Mouse (Mus musculus) midbrain, embryonic 10.5 days (tissue): Measurements from ENCODE around the gene Zup1. TPM values are rescaled to one million over a fixed set of nuclear protein-coding genes. Genes with fewer than 3 reads are reported as not detected.
"Not testable (repeated sequence)": the region's sequence is repeated elsewhere in the genome, so short reads cannot be mapped to it uniquely, and the experiment has no call there.

ENCODE experiments used
- DNase-seq: peaks from one replicate; pipeline ENCODE4 v3.0.0-alpha.2; 2017; ENCODE audit warnings: low spot score
- H3K27ac ChIP-seq: fragments of 300-500 bp; sonication (generic); replicated peaks from 2 replicates; pipeline ENCODE4 v1.5.1; 2016; ENCODE audit warnings: mild to moderate bottlenecking
- H3K27me3 ChIP-seq: fragments of 300-500 bp; sonication (generic); 2 replicates; pipeline ENCODE4 v1.6.1; 2016; ENCODE audit warnings: low read depth, mild to moderate bottlenecking; ENCODE audit not compliant: poor library complexity, severe bottlenecking
- H3K36me3 ChIP-seq: fragments of 300-500 bp; sonication (generic); 2 replicates; pipeline ENCODE4 v1.6.1; 2016; ENCODE audit warnings: mild to moderate bottlenecking, moderate library complexity
- H3K4me1 ChIP-seq: fragments of 300-500 bp; sonication (generic); 2 replicates; pipeline ENCODE4 v1.6.1; 2016
- H3K4me3 ChIP-seq: fragments of 300-500 bp; sonication (generic); 2 replicates; pipeline ENCODE4 v1.5.1; 2016; ENCODE audit warnings: mild to moderate bottlenecking, moderate library complexity
- H3K9me3 ChIP-seq: fragments of 300-500 bp; sonication (generic); replicated peaks from 2 replicates; pipeline ENCODE4 v1.6.1; 2016; ENCODE audit warnings: mild to moderate bottlenecking
- WGBS: fragments of 180-500 bp; shearing (Covaris S2); methylation state at CpG from one replicate; pipeline ENCODE4 v1.1.7; 2016; 5-methylcytosine and 5-hydroxymethylcytosine counted together
- polyA plus RNA-seq: library from polyadenylated mRNA; unstranded; fragments of >200 nt; fragmentation: Nextera tagmentation; extraction: Ambion mirVana; gene quantifications from 2 replicates; pipeline ENCODE4 v1.2.1, GENCODE M21; 2016

The Zup1 gene
- 21.1 and 25.0 TPM in 2 replicates for polyA plus RNA-seq

- Histone ChIP-seq H3K4me1 (peaks cover 17% of the 10 kb centered on the region), H3K36me3 (peaks cover 22% of the 10 kb centered on the region), H3K27me3 (no peaks in the 10 kb centered on the region), H3K27ac (peak within 1 kb of the TSS; percentile 95), H3K9me3 (no peaks in the 10 kb centered on the region), H3K4me3 (peak within 1 kb of the TSS; percentile 87)
- peak; percentile 85 for DNase-seq
- WGBS = 5% methylated on average over 42 of the region's 42 CpGs
Measured at GRCm38 (mm10) chr10:33950803-33951583, at the start of gene Zup1. Zup1 (minus strand) TSS chr10:33951269.

DNA sequence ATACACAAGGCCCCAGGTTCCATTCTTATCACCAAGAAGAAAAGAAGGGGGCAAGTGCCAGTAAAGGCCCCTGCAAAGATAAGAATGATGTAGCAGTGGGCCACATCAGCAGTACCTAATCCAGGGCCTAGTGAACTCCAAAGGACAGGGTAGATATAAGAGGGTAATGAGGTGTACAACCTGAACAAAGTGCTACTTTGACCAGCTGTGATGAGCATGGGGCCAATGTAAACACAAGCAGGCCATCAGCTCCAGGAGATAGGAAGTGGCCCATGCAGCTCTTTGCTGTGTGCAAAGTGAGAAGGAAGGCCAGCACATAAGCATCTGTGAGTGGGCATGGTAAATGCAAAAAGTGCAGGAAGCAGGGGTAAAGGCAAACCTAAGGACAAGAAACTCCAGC, 47.3 kb upstream of the Zup1 start:
- no peak overlapping the region for H3K4me3 ChIP-seq
- H3K9me3 ChIP-seq = no peaks in the 10 kb centered on the region
- no peaks in the 10 kb centered on the region for H3K4me1 ChIP-seq
- H3K36me3 ChIP-seq = peaks cover 95% of the 10 kb centered on the region
- H3K27me3 ChIP-seq = no peaks in the 10 kb centered on the region
- no peak overlapping the region for H3K27ac ChIP-seq
- DNase-seq = no peak

DNA sequence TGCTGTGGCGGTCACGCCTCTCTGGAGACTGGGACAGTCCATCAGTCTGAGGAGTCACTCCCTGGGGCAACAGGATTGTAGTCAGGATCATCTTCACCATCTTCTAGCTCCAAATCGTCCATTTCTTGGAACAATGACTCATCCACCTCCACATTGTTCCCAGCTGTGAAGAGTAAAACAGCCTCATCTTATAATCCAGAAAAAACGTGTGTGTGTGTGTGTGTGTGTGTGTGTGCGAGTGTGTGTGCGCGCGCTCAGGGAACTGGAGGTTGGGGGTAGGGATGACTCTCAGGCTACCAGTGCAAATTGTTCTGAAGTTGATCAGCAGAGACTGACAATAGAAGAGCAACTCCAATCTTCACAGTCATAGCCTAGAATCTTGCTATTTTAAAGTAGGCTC, 45.6 kb upstream of the Zup1 start:
- 89% methylated on average over 6 of the region's 8 CpGs for WGBS

DNA sequence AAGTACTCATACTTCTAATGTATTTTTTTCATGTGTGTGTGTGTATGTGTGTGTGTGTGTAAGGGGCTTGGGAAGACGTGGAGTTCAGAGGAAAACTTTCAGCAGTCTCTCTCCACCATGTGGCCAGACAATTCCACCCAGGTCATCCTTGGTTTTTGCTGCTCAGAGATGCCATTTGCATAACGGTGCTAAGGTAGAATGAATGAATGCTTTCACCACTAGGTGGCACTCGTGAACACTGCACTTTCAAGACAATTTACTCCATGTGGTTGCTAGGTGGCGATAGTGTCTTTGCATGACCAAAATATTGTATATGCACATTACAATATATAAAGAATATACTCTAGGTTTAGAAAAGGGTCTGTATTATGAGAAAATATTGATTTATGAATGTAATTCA, 35.7 kb upstream of the Zup1 start:
- Histone ChIP-seq H3K4me1 (no peaks in the 10 kb centered on the region), H3K9me3 (no peaks in the 10 kb centered on the region), H3K4me3 (no peak overlapping the region), H3K27ac (no peak overlapping the region), H3K27me3 (no peaks in the 10 kb centered on the region), H3K36me3 (peaks cover 17% of the 10 kb centered on the region)
- peak; percentile 47 for DNase-seq
- WGBS = 29% methylated on average over 4 of the region's 4 CpGs

More for the DNA sequence above, 45.6 kb upstream of the Zup1 start:
- not testable (repeated sequence) for DNase-seq, H3K4me1 ChIP-seq, H3K27me3 ChIP-seq, H3K27ac ChIP-seq, H3K4me3 ChIP-seq, H3K9me3 ChIP-seq
- peaks cover 95% of the 10 kb centered on the region for H3K36me3 ChIP-seq

DNA sequence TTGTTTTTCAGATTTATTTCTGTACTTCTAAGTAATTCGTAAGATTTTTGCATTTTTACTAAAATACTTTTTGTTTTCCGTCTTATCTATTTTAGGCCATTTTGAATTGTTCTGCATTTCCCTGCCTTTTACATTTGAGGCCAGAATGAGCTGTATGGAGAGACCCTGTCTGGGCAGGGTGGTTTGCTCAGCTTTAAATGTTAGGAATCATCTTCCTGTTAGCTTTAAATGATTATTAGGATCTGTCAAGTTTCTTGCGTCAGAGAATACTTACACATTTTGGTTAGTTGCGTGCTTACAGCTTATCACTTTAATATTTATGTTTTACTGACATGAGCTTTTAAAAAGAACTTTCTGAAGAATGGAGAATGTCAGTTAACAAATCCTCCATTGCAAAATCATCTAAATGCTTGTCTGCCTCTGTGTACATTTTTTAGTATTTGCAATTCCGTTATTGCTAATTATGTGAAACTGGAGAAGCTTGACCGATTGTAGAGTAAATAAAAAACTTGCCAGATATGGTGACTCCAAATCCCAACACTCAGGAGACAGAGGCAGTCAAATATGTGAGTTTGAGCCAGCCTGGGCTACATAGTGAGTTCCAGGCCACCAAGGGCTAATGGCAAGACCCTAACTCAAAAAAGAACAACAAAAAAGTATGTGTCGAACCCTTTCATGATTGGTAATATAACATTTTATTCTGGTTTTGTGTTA, 23.9 kb upstream of the Zup1 start:
- 96% methylated on average over 7 of the region's 7 CpGs for WGBS
- Histone ChIP-seq H3K27ac (no peak overlapping the region), H3K9me3 (peaks cover 10% of the 10 kb centered on the region), H3K27me3 (no peaks in the 10 kb centered on the region), H3K36me3 (peaks cover 7% of the 10 kb centered on the region; the same call in 1 of the 2 replicates), H3K4me1 (no peaks in the 10 kb centered on the region), H3K4me3 (no peak overlapping the region)
- no peak for DNase-seq

- H3K9me3 ChIP-seq = no peaks in the 10 kb centered on the region
- no peaks in the 10 kb centered on the region for H3K27me3 ChIP-seq
- no peak for DNase-seq
- no peak overlapping the region for H3K27ac ChIP-seq
- H3K4me3 ChIP-seq = no peak overlapping the region
- WGBS = 81% methylated on average over 3 of the region's 3 CpGs
- peaks cover 17% of the 10 kb centered on the region for H3K4me1 ChIP-seq
- peaks cover 18% of the 10 kb centered on the region for H3K36me3 ChIP-seq
Measured at GRCm38 (mm10) chr10:33952509-33952908, 1.4 kb upstream of the Zup1 start.

- H3K9me3 ChIP-seq = no peaks in the 10 kb centered on the region
- 88% methylated on average over 2 of the region's 2 CpGs for WGBS
Measured at GRCm38 (mm10) chr10:33946336-33946735, 4.7 kb downstream of the Zup1 start.

DNA sequence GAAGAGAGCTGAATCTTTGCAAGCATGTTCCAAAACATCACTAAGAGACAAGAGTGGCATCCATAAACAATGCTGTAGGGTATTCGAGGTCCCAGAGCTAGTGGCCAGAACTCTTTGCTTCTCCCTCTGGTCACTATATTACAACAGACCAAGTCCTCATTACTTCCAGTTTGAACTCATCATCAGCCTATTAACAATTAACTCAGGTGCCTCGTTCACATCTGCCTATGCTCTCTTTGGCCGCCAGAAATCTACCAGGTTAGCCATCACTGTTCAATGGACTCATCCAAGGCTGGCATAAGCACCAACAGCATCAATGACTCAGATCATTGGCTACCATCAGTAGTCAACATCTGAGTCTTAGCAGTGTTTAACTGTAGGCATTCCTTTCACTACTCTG, 5.7 kb downstream of the Zup1 start:
- Histone ChIP-seq H3K9me3 (no peaks in the 10 kb centered on the region), H3K36me3 (peaks cover 65% of the 10 kb centered on the region), H3K27ac (no peak overlapping the region), H3K27me3 (no peaks in the 10 kb centered on the region), H3K4me3 (no peak overlapping the region), H3K4me1 (peaks cover 7% of the 10 kb centered on the region)
- no peak for DNase-seq
- WGBS = 91% methylated on average over 3 of the region's 3 CpGs

More at GRCm38 (mm10) chr10:33946336-33946735, 4.7 kb downstream of the Zup1 start:
- Histone ChIP-seq H3K4me3 (no peak overlapping the region), H3K27me3 (no peaks in the 10 kb centered on the region), H3K4me1 (peaks cover 14% of the 10 kb centered on the region), H3K27ac (no peak overlapping the region), H3K36me3 (peaks cover 56% of the 10 kb centered on the region)
- no peak for DNase-seq

GRCm38 (mm10) chr10:33940702-33941101, 10.4 kb downstream of the Zup1 start:
- H3K4me1 ChIP-seq = no peaks in the 10 kb centered on the region
- DNase-seq = no peak
- H3K27ac ChIP-seq = no peak overlapping the region
- H3K36me3 ChIP-seq = peaks cover 80% of the 10 kb centered on the region
- no peak overlapping the region for H3K4me3 ChIP-seq
- no peaks in the 10 kb centered on the region for H3K27me3 ChIP-seq
- H3K9me3 ChIP-seq = no peaks in the 10 kb centered on the region

GRCm38 (mm10) chr10:33905489-33905888, 45.6 kb downstream of the Zup1 start:
- no peaks in the 10 kb centered on the region for H3K36me3 ChIP-seq
- H3K4me3 ChIP-seq = peak overlapping the region; percentile 54
- WGBS = 3% methylated on average over 6 of the region's 6 CpGs
- no peaks in the 10 kb centered on the region for H3K27me3 ChIP-seq
- no peak overlapping the region for H3K27ac ChIP-seq
- H3K4me1 ChIP-seq = peaks cover 12% of the 10 kb centered on the region
- DNase-seq = no peak
- no peaks in the 10 kb centered on the region for H3K9me3 ChIP-seq

DNA sequence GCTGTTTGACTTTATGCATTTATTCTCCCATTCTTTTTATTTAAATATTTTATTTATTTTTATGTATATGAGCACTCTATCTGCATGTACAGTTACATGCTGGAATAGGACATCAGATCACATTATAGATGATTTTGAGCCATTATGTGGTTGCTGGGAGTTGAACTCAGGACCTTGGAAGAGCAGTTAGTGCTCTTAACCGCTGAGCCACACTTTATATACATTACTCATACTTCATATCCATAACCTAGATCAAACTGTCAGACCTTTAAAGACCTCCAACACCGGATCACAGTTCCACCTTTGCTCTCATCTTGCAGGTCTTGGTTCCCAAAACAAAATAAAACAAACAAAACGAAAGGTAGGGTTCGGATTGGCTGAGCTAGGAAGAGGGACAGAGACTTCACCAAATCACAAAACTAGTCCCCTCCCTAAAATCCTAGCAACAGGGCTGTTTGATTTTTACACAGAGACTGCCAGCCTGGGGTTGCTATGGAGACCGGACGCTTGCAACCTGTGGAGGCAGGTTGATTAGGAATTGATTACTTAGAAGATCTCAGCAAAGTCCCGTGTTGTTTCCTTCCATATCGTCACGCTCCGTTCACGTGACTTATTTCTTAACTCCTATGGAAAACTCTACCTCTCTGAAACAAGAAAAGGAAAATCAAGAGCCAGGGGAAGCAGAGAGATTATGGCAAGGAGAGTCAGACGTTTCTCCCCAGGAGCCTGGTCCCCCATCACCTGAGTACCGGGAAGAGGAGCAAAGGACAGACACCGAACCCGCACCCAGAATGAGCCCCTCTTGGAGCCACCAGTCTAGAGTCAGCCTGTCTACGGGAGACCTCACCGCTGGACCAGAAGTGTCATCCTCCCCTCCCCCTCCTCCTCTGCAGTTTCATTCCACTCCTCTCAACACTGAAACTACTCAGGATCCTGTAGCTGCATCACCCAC, 46.3 kb downstream of the Zup1 start, which contains the start of gene Rsph4a:
Gene Rsph4a (plus strand): TSS at position 582 of the 952 bp plus-strand sequence.
- DNase-seq = peak; percentile 62
- H3K9me3 ChIP-seq = no peaks in the 10 kb centered on the region
- H3K27ac ChIP-seq = no peak within 1 kb of the TSS
- H3K4me3 ChIP-seq = peak within 1 kb of the TSS; percentile 54
- no peaks in the 10 kb centered on the region for H3K36me3 ChIP-seq
- WGBS = 9% methylated on average over 17 of the region's 17 CpGs
- H3K27me3 ChIP-seq = no peaks in the 10 kb centered on the region
- peaks cover 12% of the 10 kb centered on the region for H3K4me1 ChIP-seq

DNA sequence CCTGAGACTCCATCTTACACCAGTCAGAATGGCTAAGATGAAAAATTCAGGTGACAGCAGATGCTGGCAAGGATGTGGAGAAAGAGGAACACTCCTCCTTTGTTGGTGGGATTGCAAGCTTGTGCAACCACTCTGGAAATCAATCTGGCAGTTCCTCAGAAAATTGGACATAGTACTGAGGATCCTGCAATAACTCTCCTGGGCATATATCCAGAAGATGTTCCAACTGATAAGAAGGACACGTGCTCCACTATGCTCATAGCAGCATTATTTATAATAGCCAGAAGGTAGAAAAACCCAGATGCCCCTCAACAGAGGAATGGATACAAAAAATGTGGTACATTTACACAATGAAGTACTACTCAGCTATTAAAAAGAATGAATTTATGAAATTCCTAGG, 49.5 kb downstream of the Zup1 start:
- WGBS = 86% methylated on average over 1 of the region's 1 CpGs
- H3K4me1 ChIP-seq = peaks cover 12% of the 10 kb centered on the region
- H3K9me3 ChIP-seq, H3K36me3 ChIP-seq, H3K27ac ChIP-seq, H3K4me3 ChIP-seq, DNase-seq, H3K27me3 ChIP-seq: not testable (repeated sequence)
